Mouse (Mus musculus) MEL (cell line): ENCODE measurements around the gene Axin1. TPM values are rescaled to one million over a fixed set of nuclear protein-coding genes. Genes with fewer than 3 reads are reported as not detected.

Source experiments
- DNase-seq: peaks from one replicate; pipeline ENCODE4 v3.0.0; 2011; ENCODE audit warnings: low read depth, low spot score
- H3K27ac ChIP-seq: 2 replicates; pipeline ENCODE4 v1.5.1; 2012; ENCODE audit warnings: low read depth, mild to moderate bottlenecking, control low read depth, low read length, moderate library complexity; ENCODE audit not compliant: control insufficient read depth
- H3K27me3 ChIP-seq, 2 experiments: fragments of 150-350 bp in 1 of 2; sonication (generic) in 1 of 2; 2 replicates each; pipeline ENCODE4 v1.6.1; 2012; ENCODE audit warnings: low read length in 2 of 2, mild to moderate bottlenecking in 2 of 2, improper control_type of control experiment in 1 of 2, moderate library complexity in 1 of 2; ENCODE audit not compliant: insufficient read depth in 2 of 2, control insufficient read depth in 1 of 2
- H3K36me3 ChIP-seq, 2 experiments: 2 replicates each; pipeline ENCODE4 v1.6.1; 2012 to 2014; ENCODE audit warnings: low read length in 2 of 2, improper control_type of control experiment in 1 of 2, inconsistent platforms in 1 of 2, mild to moderate bottlenecking in 1 of 2; ENCODE audit not compliant: insufficient read depth in 2 of 2, control insufficient read depth in 1 of 2
- H3K4me1 ChIP-seq, 2 experiments: fragments of 150-350 bp in 1 of 2; sonication (generic) in 1 of 2; 2 replicates each; pipeline ENCODE4 v1.6.1; 2012; ENCODE audit warnings: low read length in 2 of 2, improper control_type of control experiment in 1 of 2, mild to moderate bottlenecking in 1 of 2; ENCODE audit not compliant: insufficient read depth in 2 of 2, control insufficient read depth in 1 of 2
- H3K4me3 ChIP-seq, 2 experiments: fragments of 150-350 bp in 1 of 2; sonication (generic) in 1 of 2; 2 replicates each; pipeline ENCODE4 v1.5.1; 2012; ENCODE audit warnings: low read depth in 2 of 2, low read length in 2 of 2, mild to moderate bottlenecking in 2 of 2, moderate library complexity in 2 of 2, control low read depth in 1 of 2, improper control_type of control experiment in 1 of 2; ENCODE audit not compliant: control insufficient read depth in 1 of 2, insufficient read depth in 1 of 2
- H3K79me2 ChIP-seq: 2 replicates; pipeline ENCODE4 v1.6.1; 2012; ENCODE audit warnings: mild to moderate bottlenecking, low read length, moderate library complexity; ENCODE audit not compliant: control insufficient read depth, poor library complexity, insufficient read depth
- H3K9ac ChIP-seq: 2 replicates; pipeline ENCODE4 v1.6.1; 2012; ENCODE audit warnings: low read depth, mild to moderate bottlenecking, control low read depth, low read length, moderate library complexity; ENCODE audit not compliant: control insufficient read depth, poor library complexity, severe bottlenecking
- H3K9me3 ChIP-seq: fragments of 150-350 bp; sonication (generic); replicated peaks from 2 replicates; pipeline ENCODE4 v1.6.1; 2012; ENCODE audit warnings: mild to moderate bottlenecking, low read length, improper control_type of control experiment, moderate library complexity; ENCODE audit not compliant: insufficient read depth
- BHLHE40 ChIP-seq: IDR thresholded peaks from 2 replicates; pipeline ENCODE4 v1.6.1; 2012; ENCODE audit warnings: low read depth, mild to moderate bottlenecking, inconsistent platforms, low read length, improper control_type of control experiment, borderline replicate concordance
- CHD2 ChIP-seq: IDR thresholded peaks from 2 replicates; pipeline ENCODE4 v1.6.1; 2011; ENCODE audit warnings: low read length, improper control_type of control experiment
- E2F4 ChIP-seq: IDR thresholded peaks from 2 replicates; pipeline ENCODE4 v1.6.1; 2011; ENCODE audit warnings: low read depth, low read length, improper control_type of control experiment, borderline replicate concordance
- GATA1 ChIP-seq: IDR thresholded peaks from 2 replicates; pipeline ENCODE4 v1.6.1; 2011; ENCODE audit warnings: low read depth, low read length, improper control_type of control experiment
- JUND ChIP-seq: IDR thresholded peaks from 2 replicates; pipeline ENCODE4 v1.6.1; 2011; ENCODE audit warnings: low read depth, mild to moderate bottlenecking, improper control_type of control experiment, low read length
- MAX ChIP-seq: IDR thresholded peaks from 2 replicates; pipeline ENCODE4 v1.6.1; 2011; ENCODE audit warnings: low read length, improper control_type of control experiment
- MAZ ChIP-seq: IDR thresholded peaks from 2 replicates; pipeline ENCODE4 v1.6.1; 2012; ENCODE audit warnings: low read depth, mild to moderate bottlenecking, inconsistent platforms, low read length, improper control_type of control experiment
- MXI1 ChIP-seq: IDR thresholded peaks from 2 replicates; pipeline ENCODE4 v1.6.1; 2011; ENCODE audit warnings: mild to moderate bottlenecking, low read depth, low read length, improper control_type of control experiment
- NELFE ChIP-seq: IDR thresholded peaks from 2 replicates; pipeline ENCODE4 v1.6.1; 2011; ENCODE audit warnings: low read depth, low read length, improper control_type of control experiment
- POLR2A ChIP-seq, 2 experiments: IDR thresholded peaks; 2 replicates each; pipeline ENCODE4 v1.6.1; 2011 to 2012; ENCODE audit warnings: low read length in 2 of 2, mild to moderate bottlenecking in 2 of 2, control low read depth in 1 of 2, improper control_type of control experiment in 1 of 2, low read depth in 1 of 2, moderate library complexity in 1 of 2; ENCODE audit not compliant: control insufficient read depth in 1 of 2, insufficient read depth in 1 of 2, poor library complexity in 1 of 2
- RAD21 ChIP-seq: IDR thresholded peaks from 2 replicates; pipeline ENCODE4 v1.6.1; 2011; ENCODE audit warnings: mild to moderate bottlenecking, low read depth, low read length, improper control_type of control experiment
- SIN3A ChIP-seq: IDR thresholded peaks from 2 replicates; pipeline ENCODE4 v1.6.1; 2012; ENCODE audit warnings: low read length, improper control_type of control experiment, inconsistent platforms
- TCF12 ChIP-seq: IDR thresholded peaks from 2 replicates; pipeline ENCODE4 v1.6.1; 2014; ENCODE audit warnings: low read depth, mild to moderate bottlenecking, inconsistent platforms, low read length, improper control_type of control experiment, moderate library complexity
- UBTF ChIP-seq: IDR thresholded peaks from 2 replicates; pipeline ENCODE4 v1.6.1; 2012; ENCODE audit warnings: low read depth, mild to moderate bottlenecking, inconsistent platforms, low read length, improper control_type of control experiment, moderate library complexity, borderline replicate concordance; ENCODE audit not compliant: insufficient read depth
- ZC3H11A ChIP-seq: IDR thresholded peaks from 2 replicates; pipeline ENCODE4 v1.6.1; 2012; ENCODE audit warnings: low read depth, mild to moderate bottlenecking, inconsistent platforms, low read length, improper control_type of control experiment
- ZKSCAN1 ChIP-seq: IDR thresholded peaks from 2 replicates; pipeline ENCODE4 v1.6.1; 2012; ENCODE audit warnings: low read depth, mild to moderate bottlenecking, inconsistent platforms, low read length, improper control_type of control experiment, moderate library complexity
- ZNF384 ChIP-seq: IDR thresholded peaks from 2 replicates; pipeline ENCODE4 v1.6.1; 2012; ENCODE audit warnings: low read depth, mild to moderate bottlenecking, inconsistent platforms, low read length, improper control_type of control experiment
- polyA plus RNA-seq, 2 experiments: library from polyadenylated mRNA; stranded (reverse) in 1 of 2; unstranded in 1 of 2; fragments of >175 nt in 1 of 2; fragments of >200 nt in 1 of 2; gene quantifications; 2 replicates each; pipeline versions ENCODE4 v1.2.1 to v1.2.4; 2012; ENCODE audit warnings: low replicate concordance in 2 of 2, low read depth in 1 of 2; ENCODE audit not compliant: insufficient read length in 2 of 2, insufficient read depth in 1 of 2, missing spikeins in 1 of 2
- total RNA-seq: library from RNA; depleted of rRNA; stranded (reverse); fragments of 300-350 nt; gene quantifications from 2 replicates; pipeline ENCODE4 v1.2.3, GENCODE M21; 2012

Axin1 gene
- total and polyA plus RNA-seq, 3 experiments: 33.5 to 54.2 TPM; not detected in 1

DNA sequence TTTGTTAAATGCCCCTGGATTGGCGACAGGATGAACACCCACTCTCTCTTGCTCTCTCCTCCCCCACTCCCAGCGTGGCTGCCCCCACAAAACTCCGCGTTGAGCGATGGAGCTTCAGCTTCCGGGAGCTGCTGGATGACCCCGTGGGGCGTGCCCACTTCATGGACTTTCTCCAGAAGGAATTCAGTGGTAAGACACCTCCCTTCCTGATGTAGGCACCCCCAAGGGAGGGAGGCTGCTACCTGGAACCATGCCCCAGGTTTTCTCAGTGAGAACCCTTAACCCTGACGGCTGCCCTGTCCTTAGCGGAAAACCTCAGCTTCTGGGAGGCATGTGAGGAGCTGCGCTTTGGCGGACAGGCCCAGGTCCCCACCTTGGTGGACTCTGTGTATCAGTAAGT, 69.2 kb downstream of the Axin1 start, which contains the start of gene Arhgdig (continued):
- TF ChIP-seq E2F4 (no peak), MXI1 (no peak)

DNA sequence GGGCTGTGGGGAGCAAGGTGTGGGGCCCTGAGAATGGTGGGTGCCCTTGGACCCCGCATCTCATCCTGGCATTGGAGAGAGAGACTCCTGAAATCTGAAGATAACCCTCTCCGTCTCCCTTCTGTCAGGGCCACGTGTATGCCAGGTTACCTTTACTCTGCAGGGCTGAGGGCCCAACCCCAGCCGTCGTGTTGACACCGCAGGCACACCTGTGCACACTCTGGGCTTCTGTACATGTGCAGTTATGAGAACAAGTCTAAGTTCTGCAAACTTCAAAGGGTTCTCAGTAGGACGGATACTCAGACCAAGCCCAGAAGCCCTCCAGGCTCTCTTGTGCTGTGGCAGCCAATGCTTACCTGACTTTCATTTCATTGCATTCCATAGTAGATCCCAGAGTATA, 73.8 kb downstream of the Axin1 start:
- no peaks in the 10 kb centered on the region for H3K79me2 ChIP-seq
- no peaks in the 10 kb centered on the region for H3K4me1 ChIP-seq
- H3K27me3 ChIP-seq: no peaks in the 10 kb centered on the region
- no peaks in the 10 kb centered on the region for H3K9me3 ChIP-seq
- TF ChIP-seq BHLHE40 (no peak), GATA1 (no peak), MAX (no peak), NELFE (no peak), RAD21 (no peak), POLR2A (IDR thresholded peaks at IDR 0.05; ENCODE audit: control insufficient read depth in 1 of 2, insufficient read depth in 1 of 2, low read depth in 1 of 2, low read length in 2 of 2, poor library complexity in 1 of 2) (no peak), ZKSCAN1 (no peak), MAZ (no peak), TCF12 (no peak), CHD2 (no peak), E2F4 (no peak), ZC3H11A (no peak), UBTF (no peak)
- no peak for DNase-seq
- no peaks in the 10 kb centered on the region for H3K36me3 ChIP-seq
- no peak overlapping the region for H3K9ac ChIP-seq
- H3K4me3 ChIP-seq: no peak overlapping the region
- no peak overlapping the region for H3K27ac ChIP-seq

DNA sequence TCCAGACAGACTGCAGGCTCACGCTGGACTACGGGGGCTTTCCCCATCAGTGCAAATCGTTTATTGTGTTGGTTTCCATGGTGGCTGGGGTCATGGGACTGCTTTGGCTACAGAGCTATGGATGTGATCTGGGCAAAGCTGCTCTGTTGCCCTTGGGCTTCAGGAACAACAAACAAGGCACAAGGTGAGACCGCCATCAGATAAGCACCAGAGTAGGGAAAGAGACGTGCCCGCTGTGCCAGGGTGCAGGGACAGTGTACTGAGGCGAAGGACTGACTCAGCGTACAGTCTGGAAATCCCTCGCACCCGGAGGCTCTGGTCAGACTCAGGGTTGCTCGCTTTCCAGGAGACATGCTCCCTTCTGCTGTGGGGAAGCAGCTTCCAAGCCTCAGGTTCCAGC, 74.2 kb downstream of the Axin1 start:
- TF ChIP-seq MAZ (no peak), POLR2A (IDR thresholded peaks at IDR 0.05; ENCODE audit: control insufficient read depth in 1 of 2, insufficient read depth in 1 of 2, low read depth in 1 of 2, low read length in 2 of 2, poor library complexity in 1 of 2) (no peak), JUND (no peak), CHD2 (no peak), SIN3A (no peak), ZNF384 (no peak), E2F4 (no peak)
- Histone ChIP-seq H3K9me3 (no peaks in the 10 kb centered on the region), H3K9ac (no peak overlapping the region), H3K27ac (no peak overlapping the region), H3K36me3 (no peaks in the 10 kb centered on the region), H3K27me3 (no peaks in the 10 kb centered on the region), H3K79me2 (no peaks in the 10 kb centered on the region), H3K4me3 (no peak overlapping the region), H3K4me1 (no peaks in the 10 kb centered on the region)
- DNase-seq: no peak
